Mouse (Mus musculus) CH12.LX (cell line): ENCODE data around the gene Syn3.

Source experiments
- BHLHE40 ChIP-seq: IDR thresholded peaks from 2 replicates; pipeline ENCODE4 v1.6.1; 2011; ENCODE audit warnings: mild to moderate bottlenecking, low read depth, low read length, improper control_type of control experiment
- CTCF ChIP-seq, 2 experiments: IDR thresholded peaks in 1 of 2; conservative IDR thresholded peaks in 1 of 2; 2 replicates each; pipeline ENCODE4 v1.5.1; 2011 to 2012; ENCODE audit warnings: low read depth in 2 of 2, low read length in 2 of 2, improper control_type of control experiment in 1 of 2, inconsistent platforms in 1 of 2, mild to moderate bottlenecking in 1 of 2, moderate library complexity in 1 of 2
- HCFC1 ChIP-seq: IDR thresholded peaks from 2 replicates; pipeline ENCODE4 v1.6.1; 2012; ENCODE audit warnings: low read depth, mild to moderate bottlenecking, inconsistent platforms, low read length, improper control_type of control experiment

GRCm38 (mm10) chr10:86046371-86046770 is 452.3 kb downstream of the Syn3 start:
- TF ChIP-seq CTCF (conservative IDR thresholded peaks at IDR 0.05 in 1 of 2, IDR thresholded peaks at IDR 0.05 in 1 of 2; ENCODE audit: low read depth in 2 of 2, low read length in 2 of 2): no peak
- no peak for TF ChIP-seq BHLHE40
- no peak for TF ChIP-seq HCFC1
